Mouse (Mus musculus) E14TG2a.4 (cell line): ENCODE measurements around the gene Erich6b.

ENCODE experiments used
- CTCF ChIP-seq: conservative IDR thresholded peaks from 2 replicates; pipeline ENCODE4 v1.5.1; 2014; ENCODE audit warnings: low read length
- NANOG ChIP-seq: IDR thresholded peaks from 2 replicates; pipeline ENCODE4 v1.6.1; 2014; ENCODE audit warnings: borderline replicate concordance, low read length, mixed read lengths

- TF ChIP-seq CTCF (no peak), NANOG (no peak)
Measured at GRCm38 (mm10) chr14:75706647-75707046, 64.6 kb downstream of the Erich6b start.
